In the genomic region with DNA sequence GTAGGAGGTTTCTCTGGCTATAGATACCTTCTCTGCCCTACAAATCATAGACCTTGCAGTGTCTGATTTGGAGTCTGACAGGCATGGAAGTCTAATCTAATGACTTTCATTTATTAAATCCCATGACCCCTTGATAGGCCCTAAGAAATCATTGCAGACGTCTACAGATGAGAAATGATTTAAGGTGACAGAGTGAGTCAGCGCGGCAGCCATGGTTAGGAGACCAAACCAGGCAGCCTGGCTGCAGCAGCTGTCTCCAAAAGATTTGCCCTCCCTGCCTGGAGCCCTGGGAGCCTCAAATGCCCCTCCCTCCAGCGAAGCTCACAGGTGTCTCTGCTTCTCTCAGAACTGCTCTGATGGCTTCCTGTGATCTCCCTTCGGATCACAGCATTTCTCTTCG, we compare ENCODE assay signal across 15 mouse cellular contexts. TPM values are rescaled to one million over a fixed set of nuclear protein-coding genes. Genes with fewer than 3 reads are reported as not detected.
"Had no signal": no experiment of that assay in that cellular context is flagged by ENCODE, and none has a peak within 500 bp of the region (broad histone marks: within the 10 kb centered on the region; RNA-seq: fewer than 3 reads in every experiment).

No protein-coding gene starts in this region.

- DNase-seq: liver, postnatal 0 days; lung, adult 2 months; lung, postnatal 14 days; midbrain, embryonic 14.5 days; retina, postnatal 1 day; right cerebral cortex, adult 18-20 months; right cerebral cortex, postnatal 25 days; right cerebral cortex, postnatal 4 days; spleen, adult 18-20 months; thymus, adult 18-20 months; thymus, postnatal 14 days; thymus, postnatal 36 days had no signal

RNA-seq across cellular contexts. Expression of gene Tub, which starts 46.0 kb away (rescaled TPM):
- total RNA-seq: megakaryocyte, adult 5-6 weeks; megakaryocyte-erythroid progenitor cell, adult 5-6 weeks had no signal
- polyA plus RNA-seq: liver, postnatal 0 days; myocyte had no signal
